8 mouse cellular contexts compared by ENCODE assay signal in genomic region chr2:30846236-30846635, GRCm38 (mm10). TPM values are rescaled to one million over a fixed set of nuclear protein-coding genes. Genes with fewer than 3 reads are reported as not detected.
DNase-seq lines count a peak whose midpoint lies in the region; ATAC-seq and TF ChIP-seq lines count a peak whose summit lies in the region.

No protein-coding gene starts in this region.

- H3K27ac ChIP-seq in forebrain, embryonic 11.5 days (ENCODE audit: low read depth, low read length): no peak overlapping the region
- H3K27ac ChIP-seq in forebrain, embryonic 15.5 days (replicated peaks): no peak overlapping the region
- no peak overlapping the region for H3K27ac ChIP-seq in liver, embryonic 12.5 days
- no peak overlapping the region for H3K27ac ChIP-seq in liver, postnatal 0 days (ENCODE audit: low read depth)
- H3K27ac ChIP-seq in embryonic fibroblast, embryonic 13.5 days (ENCODE audit: insufficient read depth, low read length): peak overlapping the region; percentile 20
- peak overlapping the region; percentile 26; the same call in 1 of the 2 replicates for H3K27ac ChIP-seq in limb, embryonic 14.5 days (replicated peaks; ENCODE audit: low read depth, low read length)

- peak overlapping the region; percentile 62; the same call in 1 of the 2 replicates for H3K4me3 ChIP-seq in forebrain, embryonic 11.5 days (ENCODE audit: low read depth, low read length)
- H3K4me3 ChIP-seq in forebrain, embryonic 15.5 days: no peak overlapping the region
- no peak overlapping the region for H3K4me3 ChIP-seq in liver, embryonic 12.5 days
- no peak overlapping the region for H3K4me3 ChIP-seq in liver, postnatal 0 days (ENCODE audit: low read depth, low read length)
- peak overlapping the region; percentile 74 for H3K4me3 ChIP-seq in embryonic fibroblast, embryonic 13.5 days (ENCODE audit: insufficient read depth, low read length)
- peak overlapping the region; percentile 74 for H3K4me3 ChIP-seq in limb, embryonic 14.5 days (replicated peaks; ENCODE audit: low read length)

- TF ChIP-seq EP300 in liver, postnatal 0 days (IDR thresholded peaks at IDR 0.05; ENCODE audit: low read depth): no peak

- no peak for DNase-seq in forebrain, embryonic 11.5 days (ENCODE audit: low spot score)
- no peak for DNase-seq in liver, postnatal 0 days
- no peak for DNase-seq in limb, embryonic 14.5 days (ENCODE audit: low spot score)
- no peak for DNase-seq in urinary bladder, postnatal 14 days (ENCODE audit: low spot score)
- no peak for DNase-seq in spleen, postnatal 36 days (ENCODE audit: low spot score in 2 of 2)

- TF ChIP-seq POLR2A in embryonic fibroblast, embryonic 13.5 days (IDR thresholded peaks at IDR 0.05; ENCODE audit: low read depth, low read length): peak; percentile 66; the same call in 1 of the 2 replicates
- no peak for TF ChIP-seq POLR2A in limb, embryonic 14.5 days (IDR thresholded peaks at IDR 0.05; ENCODE audit: borderline replicate concordance, extremely low read depth, insufficient read depth, insufficient read length)

- whole genome bisulfite sequencing in forebrain, embryonic 11.5 days: 79% methylated on average over 8 of the region's 8 CpGs
- WGBS in forebrain, embryonic 15.5 days: 89% methylated on average over 8 of the region's 8 CpGs
- WGBS in liver, embryonic 12.5 days (ENCODE audit: insufficient replicate concordance): 77% methylated on average over 8 of the region's 8 CpGs
- WGBS in liver, postnatal 0 days (ENCODE audit: insufficient replicate concordance): 60% methylated on average over 8 of the region's 8 CpGs
- WGBS in limb, embryonic 14.5 days: 27% methylated on average over 8 of the region's 8 CpGs

- peaks cover 19% of the 10 kb centered on the region for H3K27me3 ChIP-seq in forebrain, embryonic 11.5 days (ENCODE audit: control insufficient read depth, insufficient read depth, low read length)
- peaks cover 33% of the 10 kb centered on the region for H3K27me3 ChIP-seq in forebrain, embryonic 15.5 days
- H3K27me3 ChIP-seq in liver, embryonic 12.5 days (replicated peaks): peaks cover 93% of the 10 kb centered on the region
- H3K27me3 ChIP-seq in liver, postnatal 0 days (ENCODE audit: insufficient read depth, low read length): peaks cover 56% of the 10 kb centered on the region
- no peaks in the 10 kb centered on the region for H3K27me3 ChIP-seq in limb, embryonic 14.5 days (ENCODE audit: control insufficient read depth, insufficient read depth, low read length)

- H3K9ac ChIP-seq in forebrain, embryonic 11.5 days (ENCODE audit: low read length): no peak overlapping the region
- H3K9ac ChIP-seq in forebrain, embryonic 15.5 days (replicated peaks): no peak overlapping the region
- no peak overlapping the region for H3K9ac ChIP-seq in liver, embryonic 12.5 days
- H3K9ac ChIP-seq in liver, postnatal 0 days (replicated peaks): no peak overlapping the region
- peak overlapping the region; percentile 94 for H3K9ac ChIP-seq in limb, embryonic 14.5 days (ENCODE audit: low read depth, low read length, severe bottlenecking)

- no peaks in the 10 kb centered on the region for H3K36me3 ChIP-seq in forebrain, embryonic 11.5 days (ENCODE audit: control insufficient read depth, insufficient read depth, low read length)
- H3K36me3 ChIP-seq in forebrain, embryonic 15.5 days: no peaks in the 10 kb centered on the region
- no peaks in the 10 kb centered on the region for H3K36me3 ChIP-seq in liver, embryonic 12.5 days
- H3K36me3 ChIP-seq in liver, postnatal 0 days (replicated peaks; ENCODE audit: insufficient read depth, low read length): no peaks in the 10 kb centered on the region
- H3K36me3 ChIP-seq in limb, embryonic 14.5 days (ENCODE audit: control insufficient read depth, insufficient read depth, low read length): peaks cover 2% of the 10 kb centered on the region; the same call in 1 of the 2 replicates

- peaks cover 4% of the 10 kb centered on the region; the same call in 1 of the 2 replicates for H3K4me1 ChIP-seq in forebrain, embryonic 11.5 days (replicated peaks; ENCODE audit: control insufficient read depth, insufficient read depth, low read length)
- peaks cover 11% of the 10 kb centered on the region for H3K4me1 ChIP-seq in forebrain, embryonic 15.5 days
- H3K4me1 ChIP-seq in liver, embryonic 12.5 days: peaks cover 9% of the 10 kb centered on the region
- 0 out of 2 replicates have a peak, but pooled peaks cover 5% of the 10 kb centered on the region for H3K4me1 ChIP-seq in liver, postnatal 0 days (ENCODE audit: insufficient read depth)
- H3K4me1 ChIP-seq in embryonic fibroblast, embryonic 13.5 days (ENCODE audit: control insufficient read depth, insufficient read depth, low read length): peaks cover 11% of the 10 kb centered on the region; the same call in 1 of the 2 replicates
- H3K4me1 ChIP-seq in limb, embryonic 14.5 days (ENCODE audit: control insufficient read depth, insufficient read depth, low read length): peaks cover 45% of the 10 kb centered on the region

- no peak for TF ChIP-seq CTCF in liver, postnatal 0 days (IDR thresholded peaks at IDR 0.05; ENCODE audit: low read depth)
- TF ChIP-seq CTCF in embryonic fibroblast, embryonic 13.5 days (IDR thresholded peaks at IDR 0.05; ENCODE audit: borderline replicate concordance, insufficient read depth, low read length): no peak

- no peak for ATAC-seq in forebrain, embryonic 11.5 days (replicated peaks; ENCODE audit: low FRiP score)
- ATAC-seq in forebrain, embryonic 15.5 days (replicated peaks): no peak
- no peak for ATAC-seq in liver, embryonic 12.5 days
- ATAC-seq in liver, postnatal 0 days: no peak
- ATAC-seq in limb, embryonic 14.5 days (ENCODE audit: low FRiP score, low read depth): no peak

- H3K4me2 ChIP-seq in forebrain, embryonic 11.5 days (ENCODE audit: low read depth, low read length, severe bottlenecking): peak overlapping the region; percentile 80; the same call in 1 of the 2 replicates
- no peak overlapping the region for H3K4me2 ChIP-seq in forebrain, embryonic 15.5 days (replicated peaks)
- H3K4me2 ChIP-seq in liver, embryonic 12.5 days: peak overlapping the region; percentile 62
- H3K4me2 ChIP-seq in liver, postnatal 0 days (ENCODE audit: low read depth, low read length): no peak overlapping the region
- H3K4me2 ChIP-seq in limb, embryonic 14.5 days (replicated peaks; ENCODE audit: low read depth, low read length, severe bottlenecking): peak overlapping the region; percentile 63

- no peaks in the 10 kb centered on the region for H3K9me3 ChIP-seq in forebrain, embryonic 11.5 days (ENCODE audit: control insufficient read depth, low read length)
- H3K9me3 ChIP-seq in forebrain, embryonic 15.5 days: no peaks in the 10 kb centered on the region
- H3K9me3 ChIP-seq in liver, embryonic 12.5 days (replicated peaks): no peaks in the 10 kb centered on the region
- H3K9me3 ChIP-seq in liver, postnatal 0 days (ENCODE audit: low read length): no peaks in the 10 kb centered on the region
- no peaks in the 10 kb centered on the region for H3K9me3 ChIP-seq in limb, embryonic 14.5 days (ENCODE audit: control insufficient read depth, low read length)

RNA-seq across cellular contexts. Expression of gene Prrx2, which starts 11.5 kb away (rescaled TPM):
- polyA plus RNA-seq in forebrain, embryonic 11.5 days (2014; fragmentation: Nextera tagmentation; extraction: Ambion mirVana): 30.8 and 33.6 TPM in 2 replicates
- polyA plus RNA-seq in forebrain, embryonic 15.5 days (2015; fragmentation: Nextera tagmentation; extraction: Ambion mirVana): 1.6 and 3.1 TPM in 2 replicates
- 2.5 and 4.1 TPM in 2 replicates for polyA plus RNA-seq in liver, embryonic 12.5 days (2016; fragmentation: Nextera tagmentation; extraction: Ambion mirVana)
- 0.07 and 0.17 TPM in 2 replicates for polyA plus RNA-seq in liver, postnatal 0 days (2015; fragmentation: Nextera tagmentation; extraction: Ambion mirVana)
- polyA plus RNA-seq in embryonic fibroblast, embryonic 13.5 days (2011; ENCODE audit: insufficient read length, low read depth, missing spikeins): 130 and 154 TPM in 2 replicates
- polyA plus RNA-seq in limb, embryonic 14.5 days (2012; rRNA removed): 176 and 268 TPM in 2 replicates
- 93.1 and 112 TPM in 2 replicates for polyA plus RNA-seq in limb, embryonic 14.5 days (2014; fragmentation: Nextera tagmentation; extraction: Ambion mirVana)

RNA-seq across cellular contexts. Expression of gene Asb6, which starts 16.1 kb away (rescaled TPM):
- polyA plus RNA-seq in forebrain, embryonic 11.5 days (2014; fragmentation: Nextera tagmentation; extraction: Ambion mirVana): 41.9 and 42.5 TPM in 2 replicates
- 43.3 and 45.3 TPM in 2 replicates for polyA plus RNA-seq in forebrain, embryonic 15.5 days (2015; fragmentation: Nextera tagmentation; extraction: Ambion mirVana)
- 41.0 and 41.7 TPM in 2 replicates for polyA plus RNA-seq in liver, embryonic 12.5 days (2016; fragmentation: Nextera tagmentation; extraction: Ambion mirVana)
- 16.7 and 16.9 TPM in 2 replicates for polyA plus RNA-seq in liver, postnatal 0 days (2015; fragmentation: Nextera tagmentation; extraction: Ambion mirVana)
- 20.2 and 26.0 TPM in 2 replicates for polyA plus RNA-seq in embryonic fibroblast, embryonic 13.5 days (2011; ENCODE audit: insufficient read length, low read depth, missing spikeins)
- 36.8 and 48.7 TPM in 2 replicates for polyA plus RNA-seq in limb, embryonic 14.5 days (2012; rRNA removed)
- 29.5 and 31.8 TPM in 2 replicates for polyA plus RNA-seq in limb, embryonic 14.5 days (2014; fragmentation: Nextera tagmentation; extraction: Ambion mirVana)

RNA-seq across cellular contexts. Expression of gene Ntmt1, which starts 38.6 kb away (rescaled TPM):
- 102 and 118 TPM in 2 replicates for polyA plus RNA-seq in forebrain, embryonic 11.5 days (2014; fragmentation: Nextera tagmentation; extraction: Ambion mirVana)
- polyA plus RNA-seq in forebrain, embryonic 15.5 days (2015; fragmentation: Nextera tagmentation; extraction: Ambion mirVana): 117 and 131 TPM in 2 replicates
- 45.4 and 48.6 TPM in 2 replicates for polyA plus RNA-seq in liver, embryonic 12.5 days (2016; fragmentation: Nextera tagmentation; extraction: Ambion mirVana)
- polyA plus RNA-seq in liver, postnatal 0 days (2015; fragmentation: Nextera tagmentation; extraction: Ambion mirVana): 27.8 and 30.2 TPM in 2 replicates
- 25.6 and 30.3 TPM in 2 replicates for polyA plus RNA-seq in embryonic fibroblast, embryonic 13.5 days (2011; ENCODE audit: insufficient read length, low read depth, missing spikeins)
- 59.5 and 66.8 TPM in 2 replicates for polyA plus RNA-seq in limb, embryonic 14.5 days (2012; rRNA removed)
- polyA plus RNA-seq in limb, embryonic 14.5 days (2014; fragmentation: Nextera tagmentation; extraction: Ambion mirVana): 84.2 and 91.0 TPM in 2 replicates

RNA-seq across cellular contexts. Expression of gene 1700001O22Rik, which starts 42.8 kb away (rescaled TPM):
- polyA plus RNA-seq in forebrain, embryonic 11.5 days (2014; fragmentation: Nextera tagmentation; extraction: Ambion mirVana): 4.2 and 4.6 TPM in 2 replicates
- 2.6 and 3.7 TPM in 2 replicates for polyA plus RNA-seq in forebrain, embryonic 15.5 days (2015; fragmentation: Nextera tagmentation; extraction: Ambion mirVana)
- 0.18 and 0.19 TPM in 2 replicates for polyA plus RNA-seq in liver, embryonic 12.5 days (2016; fragmentation: Nextera tagmentation; extraction: Ambion mirVana)
- not detected in 2 replicates for polyA plus RNA-seq in liver, postnatal 0 days (2015; fragmentation: Nextera tagmentation; extraction: Ambion mirVana)
- not detected in 2 replicates for polyA plus RNA-seq in embryonic fibroblast, embryonic 13.5 days (2011; ENCODE audit: insufficient read length, low read depth, missing spikeins)
- 3.3 and 3.4 TPM in 2 replicates for polyA plus RNA-seq in limb, embryonic 14.5 days (2012; rRNA removed)
- polyA plus RNA-seq in limb, embryonic 14.5 days (2014; fragmentation: Nextera tagmentation; extraction: Ambion mirVana): 2.7 and 3.4 TPM in 2 replicates

Comparison
In these comparisons a context has a peak if more than half of its experiments do, and no peak if none do; other contexts are left out.
1. H3K4me2 ChIP-seq: peak in forebrain, embryonic 11.5 days (single experiment), liver, embryonic 12.5 days (single experiment) and limb, embryonic 14.5 days (single experiment); none in forebrain, embryonic 15.5 days (single experiment) and liver, postnatal 0 days (single experiment).
2. H3K4me3 ChIP-seq: peak in forebrain, embryonic 11.5 days (single experiment), embryonic fibroblast, embryonic 13.5 days (single experiment) and limb, embryonic 14.5 days (single experiment); none in forebrain, embryonic 15.5 days (single experiment), liver, embryonic 12.5 days (single experiment) and liver, postnatal 0 days (single experiment).
3. H3K27ac ChIP-seq: peak in embryonic fibroblast, embryonic 13.5 days (single experiment) and limb, embryonic 14.5 days (single experiment); none in forebrain, embryonic 11.5 days (single experiment), forebrain, embryonic 15.5 days (single experiment), liver, embryonic 12.5 days (single experiment) and liver, postnatal 0 days (single experiment).